Mouse (Mus musculus): Measurements from ENCODE around the gene Actr6.

DNA sequence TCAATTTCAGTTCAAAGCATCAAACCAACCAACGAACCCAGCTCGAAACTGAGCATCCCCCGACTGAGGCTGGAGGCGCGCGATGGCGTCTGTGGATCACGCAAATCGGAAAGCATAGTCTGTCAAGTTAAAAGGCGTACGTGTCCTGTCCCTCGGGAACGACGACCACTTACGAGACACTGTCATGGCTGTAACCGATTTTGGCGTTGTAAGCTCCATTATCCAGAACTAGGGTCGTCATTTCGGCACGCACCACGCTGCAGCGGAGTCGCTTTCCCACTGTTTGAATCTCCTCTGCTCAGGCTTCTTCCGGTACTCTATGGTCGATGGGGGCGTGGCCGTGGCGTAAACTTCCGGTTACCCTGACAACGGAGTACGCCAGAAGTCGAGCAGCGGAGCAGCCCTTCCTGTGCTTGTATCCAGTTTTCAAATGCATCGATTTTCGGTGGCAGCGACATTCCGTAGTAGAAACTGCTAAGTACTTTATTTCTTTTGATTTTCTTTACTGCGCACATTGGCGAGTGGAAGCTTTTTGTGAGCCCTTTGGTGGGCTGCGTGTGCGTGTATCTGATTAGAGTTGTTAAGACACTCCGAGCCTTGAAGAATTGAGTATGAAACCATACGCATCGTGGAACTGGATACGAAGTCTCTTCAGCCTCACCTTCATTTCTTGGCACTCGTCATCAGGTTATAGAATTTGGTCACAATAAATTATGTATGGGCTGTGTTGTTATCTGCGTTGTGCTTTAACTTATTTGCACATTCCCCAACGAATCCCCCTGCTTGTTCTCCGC lies at the start of gene Actr6:
- TF ChIP-seq EP300 (IDR thresholded peaks at IDR 0.05; ENCODE audit: low read depth) (no peak), CTCF (IDR thresholded peaks at IDR 0.05; ENCODE audit: low read depth) (no peak)

Measured in heart, postnatal 0 days (tissue).